Mouse (Mus musculus) hindbrain, embryonic 11.5 days (tissue): ENCODE results near the gene E4f1. TPM values are rescaled to one million over a fixed set of nuclear protein-coding genes. Genes with fewer than 3 reads are reported as not detected.

Experiments
- ATAC-seq: fragments of 200-750 bp; cut with Nextera tagmentation; 2 replicates; pipeline ENCODE4 v1.8.0; 2017; ENCODE audit warnings: mild to moderate bottlenecking, moderate TSS enrichment, moderate library complexity; ENCODE audit not compliant: low FRiP score
- DNase-seq: peaks from one replicate; pipeline ENCODE4 v3.0.0-alpha.2; 2015; ENCODE audit warnings: low spot score
- H3K27ac ChIP-seq: fragments of 300-500 bp; sonication (generic); 2 replicates; pipeline ENCODE4 v1.5.1; 2014; ENCODE audit warnings: mild to moderate bottlenecking, low read depth, low read length
- H3K27me3 ChIP-seq: fragments of 300-500 bp; sonication (generic); 2 replicates; pipeline ENCODE4 v1.6.1; 2014; ENCODE audit warnings: mild to moderate bottlenecking, low read length, moderate library complexity, mixed read lengths; ENCODE audit not compliant: control insufficient read depth, insufficient read depth
- H3K36me3 ChIP-seq: fragments of 300-500 bp; sonication (generic); 2 replicates; pipeline ENCODE4 v1.6.1; 2014; ENCODE audit warnings: mild to moderate bottlenecking, low read length, moderate library complexity, mixed read lengths; ENCODE audit not compliant: control insufficient read depth, insufficient read depth
- H3K4me1 ChIP-seq: fragments of 300-500 bp; sonication (generic); replicated peaks from 2 replicates; pipeline ENCODE4 v1.6.1; 2014; ENCODE audit warnings: low read length, mixed read lengths; ENCODE audit not compliant: control insufficient read depth, insufficient read depth
- H3K4me2 ChIP-seq: fragments of 300-500 bp; sonication (generic); replicated peaks from 2 replicates; pipeline ENCODE4 v1.6.1; 2014; ENCODE audit warnings: mild to moderate bottlenecking, low read depth, low read length
- H3K4me3 ChIP-seq: fragments of 300-500 bp; sonication (generic); 2 replicates; pipeline ENCODE4 v1.5.1; 2014; ENCODE audit warnings: low read depth, low read length
- H3K9ac ChIP-seq: fragments of 300-500 bp; sonication (generic); 2 replicates; pipeline ENCODE4 v1.6.1; 2014; ENCODE audit warnings: low read depth, low read length
- H3K9me3 ChIP-seq: fragments of 300-500 bp; sonication (generic); 2 replicates; pipeline ENCODE4 v1.6.1; 2016; ENCODE audit warnings: low read length; ENCODE audit not compliant: control insufficient read depth
- WGBS: fragments of 180-500 bp; shearing (Covaris S2); extraction: QIAGEN DNeasy Blood & Tissue Kit; methylation state at CpG from one replicate; pipeline ENCODE4 v1.1.7; 2014; 5-methylcytosine and 5-hydroxymethylcytosine counted together
- polyA plus RNA-seq: library from polyadenylated mRNA; unstranded; fragments of >200 nt; fragmentation: Nextera tagmentation; extraction: Ambion mirVana; gene quantifications from 2 replicates; pipeline ENCODE4 v1.2.1, GENCODE M21; 2014

E4f1 gene
- polyA plus RNA-seq, 1 experiment from 2014 or later = 19.9 TPM

- Histone ChIP-seq H3K27me3 (no peaks in the 10 kb centered on the region), H3K36me3 (no peaks in the 10 kb centered on the region), H3K9ac (no peak overlapping the region), H3K4me2 (no peak overlapping the region), H3K9me3 (no peaks in the 10 kb centered on the region), H3K27ac (no peak overlapping the region), H3K4me1 (no peaks in the 10 kb centered on the region), H3K4me3 (no peak overlapping the region)
- DNase-seq (no peak), ATAC-seq (no peak)
- 70% methylated on average over 3 of the region's 3 CpGs for WGBS
These were observed 67.7 kb downstream of the E4f1 start for GRCm38 (mm10) chr17:24402371-24402770.

- Histone ChIP-seq H3K4me2 (no peak overlapping the region), H3K27me3 (no peaks in the 10 kb centered on the region), H3K9me3 (no peaks in the 10 kb centered on the region), H3K27ac (no peak overlapping the region), H3K4me1 (no peaks in the 10 kb centered on the region), H3K4me3 (no peak overlapping the region), H3K36me3 (0 out of 2 replicates have a peak, but pooled peaks cover 2% of the 10 kb centered on the region), H3K9ac (no peak overlapping the region)
- DNase-seq (no peak), ATAC-seq (no peak)
- 86% methylated on average over 7 of the region's 7 CpGs for WGBS
These were observed 75.7 kb downstream of the E4f1 start for GRCm38 (mm10) chr17:24394456-24394855.

Other genes with a start within 250 kb of the E4f1 start
- gene Tedc2, start 249.5 kb downstream of the E4f1 start, polyA plus RNA-seq = 16.2 and 17.8 TPM in 2 replicates
- gene Ccnf, start 218.8 kb downstream of the E4f1 start, polyA plus RNA-seq = 63.6 and 71.7 TPM in 2 replicates
- not detected in 2 replicates for gene Abca17, start 119.2 kb downstream of the E4f1 start, polyA plus RNA-seq
- 11.8 and 14.1 TPM in 2 replicates for gene Abca3, start 118.4 kb downstream of the E4f1 start, polyA plus RNA-seq
- 360 and 364 TPM in 2 replicates for gene Rnps1, start 55.7 kb downstream of the E4f1 start, polyA plus RNA-seq
- 63.9 and 69.8 TPM in 2 replicates for gene Eci1, start 43.7 kb downstream of the E4f1 start, polyA plus RNA-seq
- gene Dnase1l2, start 27.2 kb downstream of the E4f1 start, polyA plus RNA-seq = 2.6 and 3.2 TPM in 2 replicates
- 60.1 and 64.6 TPM in 2 replicates for gene Pgp, start 79 bp upstream of the E4f1 start, polyA plus RNA-seq
- 0.86 and 1.8 TPM in 2 replicates for gene Bricd5, start 3.6 kb upstream of the E4f1 start, polyA plus RNA-seq
- 27.8 and 37.7 TPM in 2 replicates for gene Mlst8, start 8.8 kb upstream of the E4f1 start, polyA plus RNA-seq
- gene Caskin1, start 18.3 kb upstream of the E4f1 start, polyA plus RNA-seq = 6.4 and 9.2 TPM in 2 replicates
- 65.8 and 71.1 TPM in 2 replicates for gene Traf7, start 57.6 kb upstream of the E4f1 start, polyA plus RNA-seq
- gene Rab26, start 63.9 kb upstream of the E4f1 start, polyA plus RNA-seq = 1.8 and 2.8 TPM in 2 replicates
- 16.0 and 22.2 TPM in 2 replicates for gene Pkd1, start 79.5 kb upstream of the E4f1 start, polyA plus RNA-seq
- 46.5 and 53.6 TPM in 2 replicates for gene Tsc2, start 162.3 kb upstream of the E4f1 start, polyA plus RNA-seq
- 12.0 and 16.2 TPM in 2 replicates for gene Nthl1, start 162.4 kb upstream of the E4f1 start, polyA plus RNA-seq
- gene Slc9a3r2, start 180.0 kb upstream of the E4f1 start, polyA plus RNA-seq = 36.0 and 36.3 TPM in 2 replicates
- not detected in 2 replicates for gene Npw, start 188.1 kb upstream of the E4f1 start, polyA plus RNA-seq
- gene Zfp598, start 199.4 kb upstream of the E4f1 start, polyA plus RNA-seq = 24.7 and 24.8 TPM in 2 replicates
- gene Syngr3, start 219.6 kb upstream of the E4f1 start, polyA plus RNA-seq = 11.9 and 12.1 TPM in 2 replicates
- gene Gfer, start 225.8 kb upstream of the E4f1 start, polyA plus RNA-seq = 44.3 and 47.5 TPM in 2 replicates
- 1.5 and 1.7 TPM in 2 replicates for gene Noxo1, start 225.9 kb upstream of the E4f1 start, polyA plus RNA-seq
- 83.7 and 101 TPM in 2 replicates for gene Tbl3, start 237.3 kb upstream of the E4f1 start, polyA plus RNA-seq
- not detected in 2 replicates for gene Rnf151, start 247.8 kb upstream of the E4f1 start, polyA plus RNA-seq
- gene Rps2, start 247.8 kb upstream of the E4f1 start, polyA plus RNA-seq = 1,264 and 1,299 TPM in 2 replicates